7 mouse cellular contexts compared by ENCODE assay signal in the genomic region with DNA sequence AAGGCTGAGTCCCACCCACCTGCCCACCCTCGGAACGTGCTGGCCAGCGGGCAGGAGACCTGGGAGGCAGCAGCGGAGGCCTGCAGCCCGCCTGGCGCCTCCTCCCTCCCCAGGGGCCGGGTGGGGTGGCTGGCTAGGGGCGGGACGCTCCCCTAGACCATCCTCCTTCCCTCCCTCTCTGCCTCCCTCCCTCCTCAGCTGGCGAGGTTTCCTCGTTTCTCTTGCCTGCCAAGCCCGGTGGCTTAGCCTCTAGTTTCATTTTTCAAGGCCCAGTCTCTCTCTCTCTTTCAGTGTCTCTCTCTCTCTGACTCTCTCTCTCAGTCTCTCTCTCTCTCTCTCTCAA. TPM values are rescaled to one million over a fixed set of nuclear protein-coding genes. Genes with fewer than 3 reads are reported as not detected.
DNase-seq lines count a peak whose midpoint lies in the region; TF ChIP-seq lines count a peak whose summit lies in the region.

No protein-coding gene starts in this region.

- TF ChIP-seq POLR2A in cortical plate, adult 2 months (IDR thresholded peaks at IDR 0.05; ENCODE audit: extremely low read depth, insufficient read depth, low read length): peak; percentile 37; the same call in 1 of the 2 replicates

- peaks cover 16% of the 10 kb centered on the region for H3K36me3 ChIP-seq in midbrain, embryonic 10.5 days

- 0% methylated on average over 12 of the region's 12 CpGs for WGBS in midbrain, embryonic 10.5 days

- H3K27me3 ChIP-seq in midbrain, embryonic 10.5 days (ENCODE audit: low read depth, poor library complexity, severe bottlenecking): peaks cover 8% of the 10 kb centered on the region

- intact Hi-C loops in left cerebral cortex, postnatal 4 days (cut with DNase I): no loop called here

- H3K4me1 ChIP-seq in cortical plate, adult 2 months (ENCODE audit: control insufficient read depth, insufficient read depth, low read length): no peaks in the 10 kb centered on the region
- H3K4me1 ChIP-seq in midbrain, embryonic 10.5 days: peaks cover 21% of the 10 kb centered on the region

- peak overlapping the region; percentile 10; the same call in 1 of the 2 replicates for H3K27ac ChIP-seq in cortical plate, adult 2 months (ENCODE audit: insufficient read depth, low read length)
- H3K27ac ChIP-seq in midbrain, embryonic 10.5 days (replicated peaks): peak overlapping the region; percentile 72

- no peaks in the 10 kb centered on the region for H3K9me3 ChIP-seq in midbrain, embryonic 10.5 days (replicated peaks)

- no peak for TF ChIP-seq CTCF in cortical plate, adult 2 months (IDR thresholded peaks at IDR 0.05; ENCODE audit: extremely low read depth, insufficient read depth, low read length)

- peak; percentile 98 for DNase-seq in adrenal gland, adult 2 months
- DNase-seq in gastrocnemius, postnatal 10 days: peak; percentile 91
- DNase-seq in induced T-regulatory cell, adult 2 months (ENCODE audit: low read depth): peak; percentile 87
- peak; percentile 80 for DNase-seq in left cerebral cortex, postnatal 4 days
- DNase-seq in midbrain, embryonic 10.5 days (ENCODE audit: low spot score): peak; percentile 71
- DNase-seq in skeletal muscle tissue, adult 2 months (ENCODE audit: low read depth, low spot score): peak; percentile 95

- peak overlapping the region; percentile 40 for H3K4me3 ChIP-seq in cortical plate, adult 2 months (ENCODE audit: insufficient read depth, low read length)
- peak overlapping the region; percentile 46 for H3K4me3 ChIP-seq in midbrain, embryonic 10.5 days

RNA-seq across cellular contexts. Expression of a gene that starts 5.1 kb away (rescaled TPM):
- total RNA-seq in adrenal gland, adult 2 months (2021): 10 to 100 TPM; 17.9 to 25.6 TPM
- polyA plus RNA-seq in adrenal gland, adult 2 months (2012; rRNA removed): 57.7 and 60.5 TPM in 2 replicates
- 15.7 and 19.3 TPM in 2 replicates for polyA plus RNA-seq in cortical plate, adult 2 months (2012; rRNA removed)
- 10 to 100 TPM; 10.6 to 14.4 TPM for total RNA-seq in gastrocnemius, postnatal 10 days (2021)
- 1 to 10 TPM; 3.3 to 3.5 TPM for total RNA-seq in left cerebral cortex, postnatal 4 days (2021)
- polyA plus RNA-seq in midbrain, embryonic 10.5 days (2016; fragmentation: Nextera tagmentation; extraction: Ambion mirVana): 16.4 and 19.2 TPM in 2 replicates

RNA-seq across cellular contexts. Expression of a gene that starts 8.0 kb away (rescaled TPM):
- 10 to 100 TPM; 11.6 to 21.0 TPM for total RNA-seq in adrenal gland, adult 2 months (2021)
- 20.0 and 20.9 TPM in 2 replicates for polyA plus RNA-seq in adrenal gland, adult 2 months (2012; rRNA removed)
- polyA plus RNA-seq in cortical plate, adult 2 months (2012; rRNA removed): 3.3 and 3.8 TPM in 2 replicates
- total RNA-seq in gastrocnemius, postnatal 10 days (2021): 10 to 100 TPM in 1 of 2 experiments, 1 to 10 TPM in 1; 9.0 to 13.0 TPM
- 1 to 10 TPM; 3.1 to 3.2 TPM for total RNA-seq in left cerebral cortex, postnatal 4 days (2021)
- polyA plus RNA-seq in midbrain, embryonic 10.5 days (2016; fragmentation: Nextera tagmentation; extraction: Ambion mirVana): 18.9 and 21.9 TPM in 2 replicates

RNA-seq across cellular contexts. Expression of a gene that starts 17.5 kb away (rescaled TPM):
- 1 to 10 TPM; 1.4 to 4.0 TPM for total RNA-seq in adrenal gland, adult 2 months (2021)
- 2.0 and 2.2 TPM in 2 replicates for polyA plus RNA-seq in adrenal gland, adult 2 months (2012; rRNA removed)
- polyA plus RNA-seq in cortical plate, adult 2 months (2012; rRNA removed): 0.29 and 0.47 TPM in 2 replicates
- total RNA-seq in gastrocnemius, postnatal 10 days (2021): 10 to 100 TPM; 34.6 to 48.7 TPM
- total RNA-seq in left cerebral cortex, postnatal 4 days (2021): 1 to 10 TPM; 2.6 to 2.7 TPM
- polyA plus RNA-seq in midbrain, embryonic 10.5 days (2016; fragmentation: Nextera tagmentation; extraction: Ambion mirVana): 2.3 and 2.5 TPM in 2 replicates

RNA-seq across cellular contexts. Expression of a gene that starts 33.8 kb away (rescaled TPM):
- 10 to 100 TPM; 48.4 to 51.1 TPM for total RNA-seq in adrenal gland, adult 2 months (2021)
- 70.2 and 86.2 TPM in 2 replicates for polyA plus RNA-seq in adrenal gland, adult 2 months (2012; rRNA removed)
- polyA plus RNA-seq in cortical plate, adult 2 months (2012; rRNA removed): 15.8 and 16.6 TPM in 2 replicates
- 10 to 100 TPM; 20.5 to 25.0 TPM for total RNA-seq in gastrocnemius, postnatal 10 days (2021)
- 10 to 100 TPM in 1 of 2 experiments, 1 to 10 TPM in 1; 9.7 to 12.2 TPM for total RNA-seq in left cerebral cortex, postnatal 4 days (2021)
- polyA plus RNA-seq in midbrain, embryonic 10.5 days (2016; fragmentation: Nextera tagmentation; extraction: Ambion mirVana): 38.9 and 40.9 TPM in 2 replicates

RNA-seq across cellular contexts. Expression of a gene that starts 34.1 kb away (rescaled TPM):
- 1 to 10 TPM; 1.5 to 1.9 TPM for total RNA-seq in adrenal gland, adult 2 months (2021)
- polyA plus RNA-seq in adrenal gland, adult 2 months (2012; rRNA removed): 0.84 and 2.3 TPM in 2 replicates
- 149 and 162 TPM in 2 replicates for polyA plus RNA-seq in cortical plate, adult 2 months (2012; rRNA removed)
- total RNA-seq in gastrocnemius, postnatal 10 days (2021): under 1 TPM; 0.20 to 0.28 TPM
- total RNA-seq in left cerebral cortex, postnatal 4 days (2021): 10 to 100 TPM; 75.3 to 82.5 TPM
- 0.30 and 0.52 TPM in 2 replicates for polyA plus RNA-seq in midbrain, embryonic 10.5 days (2016; fragmentation: Nextera tagmentation; extraction: Ambion mirVana)

Comparison
In these comparisons a context has a peak if more than half of its experiments do, and no peak if none do; other contexts are left out.
1. Peak in every context shown above with its lines: DNase-seq, H3K4me3 ChIP-seq and H3K27ac ChIP-seq.
2. RNA of a gene that starts 17.5 kb away (total RNA-seq): 34.6 to 48.7 TPM in gastrocnemius, postnatal 10 days; 1.4 to 4.0 TPM in adrenal gland, adult 2 months and 2.6 to 2.7 TPM in left cerebral cortex, postnatal 4 days; every median in the first group is over 4 times any median in the second.